Mouse (Mus musculus) C3H10T1/2 (cell line): ENCODE data around the gene Fam213b. TPM values are rescaled to one million over a fixed set of nuclear protein-coding genes. Genes with fewer than 3 reads are reported as not detected.

Source experiments
- polyA plus RNA-seq, 2 experiments: library from polyadenylated mRNA; unstranded; fragments of >200 nt; fragmentation: generic; extraction: Trizol; gene quantifications; one replicate each; pipeline ENCODE4 v1.2.1; 2012; ENCODE audit warnings: missing spikeins in 2 of 2

Fam213b gene
- polyA plus RNA-seq, result under 1 TPM in 1 of 2 experiments, not detected in 1; 0.05 TPM

GRCm38 (mm10) chr4:154898506-154899446 lies at the start of gene Fam213b:
TSS of gene Fam213b (minus strand) at chr4:154899135.

GRCm38 (mm10) chr4:154928395-154929087 lies 29.6 kb upstream of the Fam213b start, which contains the start of gene Tnfrsf14:
TSS of gene Tnfrsf14 (minus strand) at chr4:154928563.

GRCm38 (mm10) chr4:154869440-154869839 lies 29.5 kb downstream of the Fam213b start, which contains the start of gene Mmel1:
TSS of gene Mmel1 (plus strand) at chr4:154869585.

Other genes starting within 250 kb of the Fam213b start
- gene Actrt2, start 231.3 kb downstream of the Fam213b start, polyA plus RNA-seq, result not detected
- not detected for gene Ttc34, start 61.7 kb downstream of the Fam213b start, polyA plus RNA-seq
- under 1 TPM; 0.05 to 0.06 TPM for gene Mmel1, start 29.6 kb downstream of the Fam213b start, polyA plus RNA-seq
- 1 to 10 TPM in 1 of 2 experiments, not detected in 1; 4.8 TPM for gene Tnfrsf14, start 29.4 kb upstream of the Fam213b start, polyA plus RNA-seq
- not detected for gene Hes5, start 61.8 kb upstream of the Fam213b start, polyA plus RNA-seq
- 10 to 100 TPM in 1 of 2 experiments, 1 to 10 TPM in 1; 7.6 to 20.0 TPM for gene Pank4, start 65.0 kb upstream of the Fam213b start, polyA plus RNA-seq
- gene Plch2, start 157.6 kb upstream of the Fam213b start, polyA plus RNA-seq, result under 1 TPM; 0.06 to 0.25 TPM
- gene Pex10, start 167.9 kb upstream of the Fam213b start, polyA plus RNA-seq, result 1 to 10 TPM; 7.1 to 9.7 TPM
- gene Rer1, start 187.2 kb upstream of the Fam213b start, polyA plus RNA-seq, result 10 to 100 TPM; 59.3 to 90.2 TPM
- 1 to 10 TPM in 1 of 2 experiments, under 1 TPM in 1; 0.71 to 2.8 TPM for gene Morn1, start 187.4 kb upstream of the Fam213b start, polyA plus RNA-seq